Mouse (Mus musculus) hindbrain, embryonic 12.5 days (tissue): Measurements from ENCODE around the gene 4933411K16Rik. TPM values are rescaled to one million over a fixed set of nuclear protein-coding genes. Genes with fewer than 3 reads are reported as not detected.

Experiments used
- ATAC-seq: fragments of 200-750 bp; cut with Nextera tagmentation; 2 replicates; pipeline ENCODE4 v1.8.0; 2017; ENCODE audit warnings: moderate TSS enrichment; ENCODE audit not compliant: low FRiP score
- H3K27ac ChIP-seq: fragments of 300-500 bp; sonication (generic); 2 replicates; pipeline ENCODE4 v1.5.1; 2016; ENCODE audit warnings: mild to moderate bottlenecking
- H3K27me3 ChIP-seq: fragments of 300-500 bp; sonication (generic); 2 replicates; pipeline ENCODE4 v1.6.1; 2016; ENCODE audit warnings: mild to moderate bottlenecking
- H3K36me3 ChIP-seq: fragments of 300-500 bp; sonication (generic); 2 replicates; pipeline ENCODE4 v1.6.1; 2016; ENCODE audit warnings: mild to moderate bottlenecking
- H3K4me1 ChIP-seq: fragments of 300-500 bp; sonication (generic); 2 replicates; pipeline ENCODE4 v1.6.1; 2016
- H3K4me2 ChIP-seq: fragments of 300-500 bp; sonication (generic); replicated peaks from 2 replicates; pipeline ENCODE4 v1.6.1; 2016; ENCODE audit warnings: mild to moderate bottlenecking
- H3K4me3 ChIP-seq: fragments of 300-500 bp; sonication (generic); 2 replicates; pipeline ENCODE4 v1.5.1; 2016; ENCODE audit warnings: mild to moderate bottlenecking
- H3K9ac ChIP-seq: fragments of 300-500 bp; sonication (generic); 2 replicates; pipeline ENCODE4 v1.6.1; 2016; ENCODE audit warnings: mild to moderate bottlenecking, moderate library complexity
- H3K9me3 ChIP-seq: fragments of 300-500 bp; sonication (generic); replicated peaks from 2 replicates; pipeline ENCODE4 v1.6.1; 2016; ENCODE audit warnings: mild to moderate bottlenecking
- whole genome bisulfite sequencing: fragments of 180-500 bp; shearing (Covaris S2); methylation state at CpG from one replicate; pipeline ENCODE4 v1.1.7; 2016; 5-methylcytosine and 5-hydroxymethylcytosine counted together
- polyA plus RNA-seq: library from polyadenylated mRNA; unstranded; fragments of >200 nt; fragmentation: Nextera tagmentation; extraction: Ambion mirVana; gene quantifications from 2 replicates; pipeline ENCODE4 v1.2.1, GENCODE M21; 2016

4933411K16Rik gene
- polyA plus RNA-seq, 1 experiment from 2014 or later: not detected

- Histone ChIP-seq H3K4me2 (peak overlapping the region; percentile 93), H3K27me3 (no peaks in the 10 kb centered on the region), H3K36me3 (no peaks in the 10 kb centered on the region), H3K4me3 (peak overlapping the region; percentile 79), H3K9me3 (no peaks in the 10 kb centered on the region), H3K9ac (peak overlapping the region; percentile 81), H3K27ac (peak overlapping the region; percentile 49; the same call in 1 of the 2 replicates), H3K4me1 (peaks cover 13% of the 10 kb centered on the region)
- ATAC-seq: no peak; the same call in 1 of the 2 replicates
- WGBS: 8% methylated on average over 10 of the region's 10 CpGs
Measured at GRCm38 (mm10) chr19:42085690-42086089, 33.6 kb downstream of the 4933411K16Rik start.

GRCm38 (mm10) chr19:42086166-42086565 lies 34.1 kb downstream of the 4933411K16Rik start, which contains the start of gene Morn4:
Gene Morn4, minus strand, starts transcription at chr19:42086357.
- Histone ChIP-seq H3K9me3 (no peaks in the 10 kb centered on the region), H3K27me3 (no peaks in the 10 kb centered on the region), H3K4me3 (peak within 1 kb of the TSS; percentile 79), H3K27ac (peak within 1 kb of the TSS; percentile 49; the same call in 1 of the 2 replicates), H3K4me2 (peak within 1 kb of the TSS; percentile 93), H3K4me1 (peaks cover 17% of the 10 kb centered on the region), H3K36me3 (no peaks in the 10 kb centered on the region), H3K9ac (peak within 1 kb of the TSS; percentile 81)
- peak; percentile 83 for ATAC-seq
- WGBS: 1% methylated on average over 21 of the region's 21 CpGs

GRCm38 (mm10) chr19:42089103-42089747 lies 37.2 kb downstream of the 4933411K16Rik start:
- no peak for ATAC-seq
- peak overlapping the region; percentile 90 for H3K4me2 ChIP-seq
- 28% methylated on average over 14 of the region's 14 CpGs for WGBS
- H3K4me3 ChIP-seq: peak overlapping the region; percentile 99
- H3K27me3 ChIP-seq: no peaks in the 10 kb centered on the region
- peak overlapping the region; percentile 81 for H3K27ac ChIP-seq
- no peaks in the 10 kb centered on the region for H3K9me3 ChIP-seq
- peaks cover 26% of the 10 kb centered on the region for H3K4me1 ChIP-seq
- peaks cover 8% of the 10 kb centered on the region for H3K36me3 ChIP-seq
- H3K9ac ChIP-seq: 0 out of 2 replicates have a peak overlapping the region, but pooled peaks have one; percentile 41

- WGBS: 1% methylated on average over 55 of the region's 55 CpGs
- H3K4me2 ChIP-seq: peak within 1 kb of the TSS; percentile 90
- no peaks in the 10 kb centered on the region for H3K27me3 ChIP-seq
- peak within 1 kb of the TSS; percentile 99 for H3K4me3 ChIP-seq
- peak within 1 kb of the TSS; percentile 90 for H3K9ac ChIP-seq
- H3K36me3 ChIP-seq: peaks cover 8% of the 10 kb centered on the region
- H3K9me3 ChIP-seq: no peaks in the 10 kb centered on the region
- peak within 1 kb of the TSS; percentile 94 for H3K27ac ChIP-seq
- peak; percentile 98 for ATAC-seq
- H3K4me1 ChIP-seq: peaks cover 26% of the 10 kb centered on the region
Measured at GRCm38 (mm10) chr19:42089748-42090595, 37.9 kb downstream of the 4933411K16Rik start, which contains the start of gene Pi4k2a. Gene Pi4k2a, plus strand, starts transcription at chr19:42090470.

GRCm38 (mm10) chr19:42090637-42091141 lies 38.6 kb downstream of the 4933411K16Rik start:
- peaks cover 8% of the 10 kb centered on the region for H3K36me3 ChIP-seq
- peak overlapping the region; percentile 94 for H3K27ac ChIP-seq
- ATAC-seq: peak; percentile 80
- peaks cover 26% of the 10 kb centered on the region for H3K4me1 ChIP-seq
- H3K9ac ChIP-seq: peak overlapping the region; percentile 90
- no peaks in the 10 kb centered on the region for H3K9me3 ChIP-seq
- H3K27me3 ChIP-seq: no peaks in the 10 kb centered on the region
- peak overlapping the region; percentile 90 for H3K4me2 ChIP-seq
- H3K4me3 ChIP-seq: peak overlapping the region; percentile 99
- under 1% methylated on average over 50 of the region's 52 CpGs for whole genome bisulfite sequencing

- Histone ChIP-seq H3K4me3 (no peak overlapping the region), H3K9me3 (no peaks in the 10 kb centered on the region), H3K9ac (no peak overlapping the region), H3K4me1 (no peaks in the 10 kb centered on the region), H3K36me3 (peaks cover 26% of the 10 kb centered on the region), H3K4me2 (no peak overlapping the region), H3K27me3 (no peaks in the 10 kb centered on the region), H3K27ac (no peak overlapping the region)
- ATAC-seq: no peak
- 95% methylated on average over 3 of the region's 3 CpGs for WGBS
Measured at GRCm38 (mm10) chr19:42099406-42099805, 47.4 kb downstream of the 4933411K16Rik start.

Other genes starting within 250 kb of the 4933411K16Rik start
- gene Frat1, start 222.3 kb upstream of the 4933411K16Rik start, polyA plus RNA-seq: 16.8 and 19.4 TPM in 2 replicates
- gene Frat2, start 204.1 kb upstream of the 4933411K16Rik start, polyA plus RNA-seq: 14.5 and 15.3 TPM in 2 replicates
- 18.3 and 20.9 TPM in 2 replicates for gene Rrp12, start 156.1 kb upstream of the 4933411K16Rik start, polyA plus RNA-seq
- 514 and 546 TPM in 2 replicates for gene Pgam1, start 140.3 kb upstream of the 4933411K16Rik start, polyA plus RNA-seq
- gene Exosc1, start 118.8 kb upstream of the 4933411K16Rik start, polyA plus RNA-seq: 63.1 and 64.4 TPM in 2 replicates
- 75.8 and 76.4 TPM in 2 replicates for gene Zdhhc16, start 118.8 kb upstream of the 4933411K16Rik start, polyA plus RNA-seq
- 33.1 and 39.0 TPM in 2 replicates for gene Mms19, start 71.1 kb upstream of the 4933411K16Rik start, polyA plus RNA-seq
- gene Ubtd1, start 70.5 kb upstream of the 4933411K16Rik start, polyA plus RNA-seq: 15.9 and 16.2 TPM in 2 replicates
- gene Ankrd2, start 16.2 kb upstream of the 4933411K16Rik start, polyA plus RNA-seq: not detected in 2 replicates
- 1.1 and 1.3 TPM in 2 replicates for gene Hoga1, start 6.6 kb upstream of the 4933411K16Rik start, polyA plus RNA-seq
- gene Morn4, start 34.1 kb downstream of the 4933411K16Rik start, polyA plus RNA-seq: 81.4 and 83.5 TPM in 2 replicates
- gene Pi4k2a, start 38.2 kb downstream of the 4933411K16Rik start, polyA plus RNA-seq: 35.3 and 39.4 TPM in 2 replicates
- gene Avpi1, start 76.8 kb downstream of the 4933411K16Rik start, polyA plus RNA-seq: 11.8 and 13.5 TPM in 2 replicates
- 9.7 and 11.6 TPM in 2 replicates for gene Marveld1, start 95.2 kb downstream of the 4933411K16Rik start, polyA plus RNA-seq
- 53.6 and 55.2 TPM in 2 replicates for gene Zfyve27, start 111.7 kb downstream of the 4933411K16Rik start, polyA plus RNA-seq
- gene Sfrp5, start 150.0 kb downstream of the 4933411K16Rik start, polyA plus RNA-seq: 1.5 and 1.9 TPM in 2 replicates
- gene Golga7b, start 195.3 kb downstream of the 4933411K16Rik start, polyA plus RNA-seq: 11.5 and 11.6 TPM in 2 replicates